Mouse (Mus musculus): ENCODE data around the gene Cav1.

The Cav1 gene

GRCm38 (mm10) chr6:17305954-17306601 lies at the start of gene Cav1:
Cav1 (plus strand) TSS chr6:17306335.
- no peak for DNase-seq (ENCODE audit: extremely low read depth, low read depth)

GRCm38 (mm10) chr6:17258142-17258541 lies 48.0 kb upstream of the Cav1 start:
- no peak for DNase-seq (ENCODE audit: extremely low read depth, low read depth)

- DNase-seq (ENCODE audit: extremely low read depth, low read depth), result no peak
Measured at GRCm38 (mm10) chr6:17258911-17259310, 47.2 kb upstream of the Cav1 start.

GRCm38 (mm10) chr6:17262786-17263185 lies 43.3 kb upstream of the Cav1 start:
- DNase-seq (ENCODE audit: extremely low read depth, low read depth), result no peak

- no peak for DNase-seq (ENCODE audit: extremely low read depth, low read depth)
Measured at GRCm38 (mm10) chr6:17265043-17265442, 41.1 kb upstream of the Cav1 start.

GRCm38 (mm10) chr6:17266466-17266865 lies 39.7 kb upstream of the Cav1 start:
- no peak for DNase-seq (ENCODE audit: extremely low read depth, low read depth)

GRCm38 (mm10) chr6:17278366-17278765 lies 27.8 kb upstream of the Cav1 start:
- no peak for DNase-seq (ENCODE audit: extremely low read depth, low read depth)

- no peak for DNase-seq (ENCODE audit: extremely low read depth, low read depth)
Measured at GRCm38 (mm10) chr6:17280939-17281756, 25.0 kb upstream of the Cav1 start, which contains the start of gene Cav2. Cav2 (plus strand) TSS chr6:17281185.

GRCm38 (mm10) chr6:17281757-17282092 lies 24.4 kb upstream of the Cav1 start:
- DNase-seq (ENCODE audit: extremely low read depth, low read depth), result no peak

- DNase-seq (ENCODE audit: extremely low read depth, low read depth), result no peak
Measured at GRCm38 (mm10) chr6:17282159-17282558, 24.0 kb upstream of the Cav1 start.

- DNase-seq (ENCODE audit: extremely low read depth, low read depth), result no peak
Measured at GRCm38 (mm10) chr6:17283834-17284233, 22.3 kb upstream of the Cav1 start.

GRCm38 (mm10) chr6:17286381-17286780 lies 19.8 kb upstream of the Cav1 start:
- DNase-seq (ENCODE audit: extremely low read depth, low read depth), result no peak

GRCm38 (mm10) chr6:17295116-17295515 lies 11.0 kb upstream of the Cav1 start:
- DNase-seq (ENCODE audit: extremely low read depth, low read depth), result no peak

- no peak for DNase-seq (ENCODE audit: extremely low read depth, low read depth)
Measured at GRCm38 (mm10) chr6:17306602-17307325, 629 bp downstream of the Cav1 start.

GRCm38 (mm10) chr6:17307461-17308115 lies 1.5 kb downstream of the Cav1 start:
- DNase-seq (ENCODE audit: extremely low read depth, low read depth), result no peak

GRCm38 (mm10) chr6:17308661-17309060 lies 2.5 kb downstream of the Cav1 start:
- DNase-seq (ENCODE audit: extremely low read depth, low read depth), result no peak

- no peak for DNase-seq (ENCODE audit: extremely low read depth, low read depth)
Measured at GRCm38 (mm10) chr6:17309260-17309659, 3.1 kb downstream of the Cav1 start.

- no peak for DNase-seq (ENCODE audit: extremely low read depth, low read depth)
Measured at GRCm38 (mm10) chr6:17314241-17314640, 8.1 kb downstream of the Cav1 start.

- DNase-seq (ENCODE audit: extremely low read depth, low read depth), result no peak
Measured at GRCm38 (mm10) chr6:17314659-17315616, 8.8 kb downstream of the Cav1 start.

Data from MEL-GATA-1-ER (cell line).